Mouse (Mus musculus): ENCODE measurements at regions not wholly inside any gene's neighbourhood (a gene's known extent, or its start where the extent isn't known, plus 50 kb on each side); places are given as distances from the start of the nearest gene placed in this dataset.

- TF ChIP-seq POLR2A (IDR thresholded peaks at IDR 0.05; ENCODE audit: insufficient read depth, low read depth, low read length) (no peak), CTCF (IDR thresholded peaks at IDR 0.05; ENCODE audit: insufficient read depth, low read depth, low read length) (no peak)
Measured at GRCm38 (mm10) chr3:68789491-68789890, 79.9 kb upstream of the 1110032F04Rik start.

All from olfactory bulb, adult 2 months (tissue).